Mouse (Mus musculus) embryo, embryonic 10 days (tissue): ENCODE data around the gene Atp8b3.

Experiments used
- DNase-seq: peaks from one replicate; pipeline ENCODE4 v3.0.0-alpha.2; 2015; ENCODE audit warnings: low spot score

Atp8b3 gene

DNA sequence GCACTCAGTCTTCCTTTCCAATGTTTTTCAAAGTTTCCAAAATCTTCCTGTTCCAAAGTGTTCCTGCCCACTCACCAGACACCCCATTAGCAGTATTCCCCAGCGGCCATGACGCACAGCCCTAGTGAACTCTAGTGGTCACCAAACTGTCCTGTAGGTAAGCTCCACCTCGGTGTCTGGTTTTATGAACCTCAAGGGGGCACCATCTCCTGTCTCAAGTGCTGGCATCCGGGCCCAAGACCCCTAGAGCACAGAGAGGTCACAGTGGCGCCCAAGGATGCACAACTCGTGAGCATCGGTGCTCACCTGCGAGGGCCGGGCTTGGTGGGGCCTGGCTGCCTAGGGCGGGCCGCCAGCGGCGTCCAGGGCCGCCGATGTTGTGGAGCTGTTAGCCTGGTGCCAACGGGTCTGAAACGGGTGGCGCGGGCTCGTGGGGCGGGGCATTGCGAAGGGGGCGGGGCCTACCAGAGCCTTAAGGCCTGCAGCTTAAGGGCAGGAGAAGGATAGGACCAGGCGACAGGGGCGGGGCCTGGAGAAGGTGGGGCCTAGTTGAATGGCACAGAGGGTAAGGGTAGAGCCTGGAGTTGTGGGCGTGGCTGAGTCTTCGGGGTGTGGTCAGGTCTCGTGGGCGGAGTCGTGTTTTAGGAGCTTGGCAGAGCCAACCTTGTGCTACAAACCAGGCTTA, at the start of gene Atp8b3:
Gene Atp8b3 (minus strand): TSS at position 415 of the 685 bp plus-strand sequence.
- peak; percentile 91 for DNase-seq

- peak; percentile 23 for DNase-seq
Measured at GRCm38 (mm10) chr10:80587305-80587657, 48.4 kb upstream of the Atp8b3 start.

- DNase-seq = no peak
Measured at GRCm38 (mm10) chr10:80586407-80587304, 47.7 kb upstream of the Atp8b3 start.

- DNase-seq = no peak
Measured at GRCm38 (mm10) chr10:80585581-80585980, 46.7 kb upstream of the Atp8b3 start.

- no peak for DNase-seq
Measured at GRCm38 (mm10) chr10:80584642-80585552, 46.0 kb upstream of the Atp8b3 start.

DNA sequence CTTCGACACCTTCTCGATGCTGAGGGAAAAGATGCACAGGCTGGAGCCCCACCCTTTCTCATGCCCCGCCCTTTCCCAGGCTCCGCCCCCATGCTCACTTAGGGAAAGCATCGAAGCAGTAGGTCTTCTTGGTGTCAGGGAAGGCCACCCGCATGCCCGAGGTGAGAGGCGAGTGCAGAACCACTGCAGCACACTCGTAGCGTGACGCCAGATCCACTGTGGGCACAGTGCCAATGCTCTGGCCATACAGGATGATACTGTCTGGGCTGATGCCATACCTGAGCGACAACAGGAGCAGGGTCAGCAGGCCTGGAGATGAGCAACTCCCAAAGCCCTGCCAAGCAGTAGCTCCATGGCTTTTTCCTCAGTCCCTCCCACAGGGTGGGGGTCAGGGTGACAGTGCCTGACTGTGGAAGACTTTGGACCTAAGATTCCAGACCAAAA, 45.1 kb upstream of the Atp8b3 start:
- no peak for DNase-seq

DNA sequence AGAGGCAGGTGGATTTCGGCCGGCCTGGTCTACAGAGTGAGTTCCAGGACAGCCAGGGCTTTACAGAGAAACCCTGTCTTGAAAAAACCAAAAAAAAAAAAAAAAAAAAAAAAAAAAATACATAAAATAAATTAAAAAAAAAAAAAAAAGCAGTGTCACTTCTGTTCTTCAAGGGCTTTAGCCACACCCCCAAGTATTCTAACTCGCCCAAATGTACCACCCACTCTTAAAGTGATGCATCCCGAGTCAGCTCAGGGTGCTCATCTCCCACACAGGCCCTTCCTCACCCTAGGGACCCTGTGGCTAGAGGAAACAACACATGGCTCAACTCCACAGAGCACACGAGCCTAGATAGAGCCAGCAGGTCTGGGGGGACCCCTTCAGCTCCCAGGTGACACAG, 44.1 kb upstream of the Atp8b3 start:
- DNase-seq = no peak

- peak; percentile 85 for DNase-seq
Measured at GRCm38 (mm10) chr10:80578911-80579310, 40.0 kb upstream of the Atp8b3 start.

GRCm38 (mm10) chr10:80578131-80578750, 39.3 kb upstream of the Atp8b3 start:
- DNase-seq = peak; percentile 80

- DNase-seq = peak; percentile 97
Measured at GRCm38 (mm10) chr10:80577195-80578130, 38.5 kb upstream of the Atp8b3 start, which contains the start of gene Klf16. Gene Klf16 (minus strand): TSS chr10:80577321.

DNA sequence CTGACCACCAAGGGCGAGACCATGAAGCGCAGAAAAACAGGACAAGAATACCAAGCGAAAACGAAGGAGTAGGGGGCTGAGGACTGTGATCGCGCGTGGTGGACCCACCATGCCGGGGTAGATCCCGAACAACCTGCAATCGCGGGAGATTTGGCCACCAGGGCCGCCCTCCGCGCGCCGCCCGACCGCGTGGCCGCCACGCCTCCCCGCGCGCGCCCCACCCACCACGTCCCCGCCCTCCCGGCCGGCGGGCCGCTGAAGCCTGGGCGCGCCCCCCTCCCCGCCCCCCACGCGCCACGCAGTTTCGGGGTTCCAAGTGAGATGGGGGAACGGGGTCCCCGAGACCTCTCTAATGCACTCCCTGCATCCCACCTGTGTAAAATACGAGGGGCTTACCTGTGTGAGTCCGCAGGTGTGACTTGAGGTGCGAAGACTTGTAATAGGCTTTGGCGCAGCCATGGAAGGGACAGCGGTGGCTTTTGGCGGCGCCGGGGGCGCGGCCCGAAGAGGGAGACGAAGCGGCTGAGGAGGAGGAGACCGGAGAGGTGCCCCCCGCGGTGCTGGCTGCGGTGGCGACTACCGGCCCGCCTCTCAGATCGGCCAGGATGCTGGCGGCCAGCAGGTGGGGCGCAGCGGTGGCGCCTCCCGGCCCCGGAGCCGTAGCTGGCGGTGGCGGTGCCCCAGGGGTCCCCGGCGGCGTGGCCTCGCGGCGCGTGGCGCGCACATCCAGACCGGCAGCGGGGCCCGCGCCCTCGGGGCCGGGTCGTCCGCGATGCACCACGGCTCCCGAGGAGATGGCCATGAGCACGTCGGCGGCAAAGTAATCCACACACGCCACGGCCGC, 37.6 kb upstream of the Atp8b3 start:
- DNase-seq = peak; percentile 41

GRCm38 (mm10) chr10:80575925-80576324, 37.0 kb upstream of the Atp8b3 start:
- DNase-seq = peak; percentile 19

- no peak for DNase-seq
Measured at GRCm38 (mm10) chr10:80574896-80575295, 36.0 kb upstream of the Atp8b3 start.

DNA sequence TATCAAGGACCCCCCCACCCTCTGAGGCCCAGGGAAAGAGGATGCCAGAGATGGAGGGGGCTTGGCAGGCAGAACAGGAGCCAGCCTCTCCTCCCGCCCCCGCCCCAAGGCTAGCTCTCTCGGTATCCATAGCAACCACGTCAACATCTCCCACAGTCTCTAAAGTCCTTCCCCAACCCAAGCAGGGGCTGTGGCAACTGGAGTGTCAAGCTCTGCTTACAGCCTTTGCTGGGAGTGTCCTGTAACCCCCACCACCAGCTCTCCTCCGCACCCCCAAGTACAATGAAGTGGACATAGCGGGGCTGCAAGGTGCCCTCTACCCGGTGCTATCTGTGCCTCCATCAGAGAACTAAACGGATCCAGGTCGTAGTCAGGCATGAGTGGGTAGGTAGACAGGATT, 35.0 kb upstream of the Atp8b3 start:
- peak; percentile 43 for DNase-seq

GRCm38 (mm10) chr10:80572477-80572876, 33.6 kb upstream of the Atp8b3 start:
- no peak for DNase-seq

- DNase-seq = peak; percentile 57
Measured at GRCm38 (mm10) chr10:80570871-80571836, 32.2 kb upstream of the Atp8b3 start.

DNA sequence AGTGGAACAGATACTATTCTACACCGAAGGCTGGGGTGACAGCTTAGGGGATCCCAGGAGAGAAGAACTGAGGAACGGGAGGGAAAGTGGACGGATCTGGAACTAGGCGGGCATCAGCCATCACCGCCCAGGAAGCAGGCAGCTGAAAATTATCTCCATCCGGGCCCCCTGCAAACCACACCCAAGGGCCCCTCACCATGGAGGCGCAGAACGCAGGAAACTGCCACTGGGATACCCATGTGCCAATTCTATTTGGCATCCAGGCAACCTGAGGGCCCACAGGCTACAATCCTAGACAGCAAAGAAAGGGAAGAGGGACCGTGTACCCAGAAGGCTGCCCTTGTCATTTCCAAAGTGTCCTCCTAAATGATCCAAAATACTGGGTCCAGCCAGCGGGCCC, 31.5 kb upstream of the Atp8b3 start:
- no peak for DNase-seq

GRCm38 (mm10) chr10:80569664-80570066, 30.7 kb upstream of the Atp8b3 start:
- DNase-seq = peak; percentile 79
